Mouse (Mus musculus) neural tube, embryonic 13.5 days (tissue): ENCODE results near the gene Igfbpl1. TPM values are rescaled to one million over a fixed set of nuclear protein-coding genes. Genes with fewer than 3 reads are reported as not detected.

Experiments
- ATAC-seq: fragments of 200-750 bp; cut with Nextera tagmentation; 2 replicates; pipeline ENCODE4 v1.8.0; 2017; ENCODE audit warnings: low read depth, mild to moderate bottlenecking, moderate TSS enrichment, moderate library complexity
- H3K27ac ChIP-seq: fragments of 300-500 bp; sonication (generic); replicated peaks from 2 replicates; pipeline ENCODE4 v1.5.1; 2015; ENCODE audit warnings: moderate library complexity, mild to moderate bottlenecking, inconsistent platforms
- H3K27me3 ChIP-seq: fragments of 300-500 bp; sonication (generic); 2 replicates; pipeline ENCODE4 v1.6.1; 2015; ENCODE audit warnings: mild to moderate bottlenecking, inconsistent platforms
- H3K36me3 ChIP-seq: fragments of 300-500 bp; sonication (generic); 2 replicates; pipeline ENCODE4 v1.6.1; 2015; ENCODE audit warnings: mild to moderate bottlenecking, inconsistent platforms
- H3K4me1 ChIP-seq: fragments of 300-500 bp; sonication (generic); replicated peaks from 2 replicates; pipeline ENCODE4 v1.6.1; 2015; ENCODE audit warnings: inconsistent platforms
- H3K4me2 ChIP-seq: fragments of 300-500 bp; sonication (generic); 2 replicates; pipeline ENCODE4 v1.6.1; 2015; ENCODE audit warnings: inconsistent platforms, mild to moderate bottlenecking, moderate library complexity
- H3K4me3 ChIP-seq: fragments of 300-500 bp; sonication (generic); 2 replicates; pipeline ENCODE4 v1.5.1; 2015; ENCODE audit warnings: mild to moderate bottlenecking, inconsistent platforms
- H3K9ac ChIP-seq: fragments of 300-500 bp; sonication (generic); 2 replicates; pipeline ENCODE4 v1.6.1; 2015; ENCODE audit warnings: moderate library complexity, mild to moderate bottlenecking, inconsistent platforms
- H3K9me3 ChIP-seq: fragments of 300-500 bp; sonication (generic); 2 replicates; pipeline ENCODE4 v1.6.1; 2016; ENCODE audit warnings: inconsistent platforms
- WGBS: fragments of 180-500 bp; shearing (Covaris S2); methylation state at CpG from one replicate; pipeline ENCODE4 v1.1.7; 2015; 5-methylcytosine and 5-hydroxymethylcytosine counted together
- polyA plus RNA-seq: library from polyadenylated mRNA; unstranded; fragments of >200 nt; fragmentation: Nextera tagmentation; extraction: Ambion mirVana; gene quantifications from 2 replicates; pipeline ENCODE4 v1.2.1, GENCODE M21; 2015

Igfbpl1 gene
- polyA plus RNA-seq, 1 experiment from 2014 or later, result 63.8 TPM

GRCm38 (mm10) chr4:45820074-45820830 lies 6.5 kb downstream of the Igfbpl1 start:
- no peaks in the 10 kb centered on the region for H3K9me3 ChIP-seq
- peaks cover 99% of the 10 kb centered on the region for H3K4me1 ChIP-seq
- peak overlapping the region; percentile 64 for H3K9ac ChIP-seq
- peak overlapping the region; percentile 18 for H3K4me3 ChIP-seq
- peaks cover 6% of the 10 kb centered on the region; the same call in 1 of the 2 replicates for H3K36me3 ChIP-seq
- H3K27ac ChIP-seq, result peak overlapping the region; percentile 97
- H3K4me2 ChIP-seq, result peak overlapping the region; percentile 52
- WGBS, result 37% methylated on average over 8 of the region's 8 CpGs
- ATAC-seq, result no peak
- peaks cover 8% of the 10 kb centered on the region for H3K27me3 ChIP-seq

- Histone ChIP-seq H3K27ac (peak overlapping the region; percentile 97), H3K36me3 (peaks cover 14% of the 10 kb centered on the region), H3K4me3 (peak overlapping the region; percentile 18), H3K27me3 (0 out of 2 replicates have a peak, but pooled peaks cover 2% of the 10 kb centered on the region), H3K4me1 (peaks cover 90% of the 10 kb centered on the region), H3K9me3 (no peaks in the 10 kb centered on the region), H3K9ac (peak overlapping the region; percentile 64), H3K4me2 (peak overlapping the region; percentile 52)
- ATAC-seq, result peak; percentile 80
- under 1% methylated on average over 17 of the region's 17 CpGs for WGBS
Measured at GRCm38 (mm10) chr4:45819208-45819931, 7.4 kb downstream of the Igfbpl1 start.

DNA sequence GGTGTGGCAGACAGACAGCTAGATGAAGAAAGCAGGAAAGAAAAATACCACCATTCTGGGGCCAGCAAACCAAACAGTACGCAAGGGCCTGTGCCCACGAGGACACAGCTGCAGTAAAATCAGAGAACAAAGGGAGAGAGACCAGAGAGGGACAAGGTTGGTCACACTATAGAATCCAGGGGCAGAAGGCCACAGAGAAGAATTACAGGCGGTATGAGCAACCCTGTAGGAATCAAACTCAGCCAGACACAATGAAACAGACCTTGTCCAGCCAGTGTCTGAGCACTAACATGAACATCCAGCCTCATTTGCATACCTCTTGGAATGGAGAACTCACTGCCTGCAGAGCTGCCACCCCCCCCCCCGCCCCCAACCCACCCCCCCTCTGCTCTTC lies 7.9 kb downstream of the Igfbpl1 start:
- Histone ChIP-seq H3K4me3 (peak overlapping the region; percentile 18; the same call in 1 of the 2 replicates), H3K36me3 (peaks cover 20% of the 10 kb centered on the region), H3K4me1 (peaks cover 85% of the 10 kb centered on the region), H3K9me3 (no peaks in the 10 kb centered on the region), H3K4me2 (peak overlapping the region; percentile 52), H3K27me3 (no peaks in the 10 kb centered on the region), H3K9ac (peak overlapping the region; percentile 64), H3K27ac (peak overlapping the region; percentile 97)
- peak; percentile 17; the same call in 1 of the 2 replicates for ATAC-seq
- 13% methylated on average over 3 of the region's 4 CpGs for WGBS

DNA sequence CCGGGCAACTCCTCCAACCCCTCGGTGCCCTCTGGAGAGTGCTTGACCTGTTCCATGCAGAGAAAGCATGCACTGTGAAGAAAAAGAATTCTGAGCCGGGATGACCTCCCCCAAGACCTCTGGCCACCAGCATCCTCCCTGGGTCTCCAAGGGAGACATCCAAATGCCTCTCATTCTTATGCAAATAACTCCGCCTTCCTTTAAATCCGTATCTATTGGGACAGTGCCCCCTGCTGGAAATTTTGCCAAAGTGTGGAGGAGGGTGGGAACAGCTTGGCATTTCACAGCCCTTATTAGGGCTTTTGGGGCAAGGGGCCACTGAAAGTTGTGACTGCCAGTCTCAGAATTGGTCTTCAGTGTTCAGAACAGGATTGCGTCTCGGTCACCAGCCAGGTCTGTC lies 11.2 kb downstream of the Igfbpl1 start:
- 25% methylated on average over 7 of the region's 7 CpGs for WGBS
- peaks cover 53% of the 10 kb centered on the region for H3K4me1 ChIP-seq
- H3K36me3 ChIP-seq, result peaks cover 45% of the 10 kb centered on the region
- no peak overlapping the region for H3K27ac ChIP-seq
- H3K9me3 ChIP-seq, result no peaks in the 10 kb centered on the region
- no peaks in the 10 kb centered on the region for H3K27me3 ChIP-seq
- no peak for ATAC-seq
- no peak overlapping the region for H3K4me2 ChIP-seq
- no peak overlapping the region for H3K9ac ChIP-seq
- H3K4me3 ChIP-seq, result no peak overlapping the region

DNA sequence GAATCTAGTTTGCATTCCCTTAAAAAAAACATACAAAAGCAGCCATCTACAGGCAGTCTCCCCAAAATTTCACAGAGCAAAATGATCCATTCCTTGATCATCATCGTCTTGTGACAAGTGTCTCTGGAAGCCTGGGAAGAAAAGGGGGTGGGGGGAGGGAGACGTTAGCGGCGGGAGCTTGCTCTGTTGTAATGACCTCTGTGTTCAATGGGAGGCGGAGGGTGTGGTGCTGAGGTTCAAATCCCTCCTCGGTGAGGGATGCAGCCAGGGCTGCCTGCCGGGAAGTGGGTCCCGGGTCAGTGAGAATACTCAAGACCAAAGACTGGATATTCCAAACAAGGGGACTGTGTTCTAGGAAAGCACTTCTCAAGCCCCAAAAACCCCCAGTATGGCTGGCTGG lies 15.5 kb downstream of the Igfbpl1 start:
- 20% methylated on average over 8 of the region's 8 CpGs for WGBS

DNA sequence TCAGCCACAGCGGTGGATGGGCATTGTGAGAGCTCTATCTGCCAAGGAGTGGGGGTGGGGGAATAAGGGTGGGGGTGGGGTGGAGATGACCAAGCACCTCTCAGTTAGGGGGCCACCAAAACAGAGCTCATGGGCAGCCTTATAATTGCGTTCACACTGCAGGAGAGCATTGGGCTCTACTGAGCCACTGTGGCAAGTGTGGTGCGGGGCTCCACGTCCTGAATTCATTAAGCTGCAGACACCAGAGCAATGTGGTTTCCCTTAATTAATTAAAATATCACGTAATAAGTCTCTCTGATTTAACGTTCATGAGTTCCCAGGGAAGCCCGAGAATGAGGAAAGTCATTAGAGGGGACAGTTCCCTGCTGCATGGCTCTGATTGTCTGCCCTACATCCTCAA lies 18.7 kb downstream of the Igfbpl1 start:
- peak overlapping the region; percentile 3; the same call in 1 of the 2 replicates for H3K27ac ChIP-seq
- 34% methylated on average over 7 of the region's 7 CpGs for WGBS
- peaks cover 48% of the 10 kb centered on the region for H3K36me3 ChIP-seq
- peak; percentile 52; the same call in 1 of the 2 replicates for ATAC-seq
- H3K27me3 ChIP-seq, result no peaks in the 10 kb centered on the region
- no peaks in the 10 kb centered on the region for H3K9me3 ChIP-seq
- H3K4me1 ChIP-seq, result peaks cover 15% of the 10 kb centered on the region
- H3K4me2 ChIP-seq, result no peak overlapping the region
- H3K9ac ChIP-seq, result no peak overlapping the region
- H3K4me3 ChIP-seq, result no peak overlapping the region

More for the DNA sequence above, 15.5 kb downstream of the Igfbpl1 start:
- Histone ChIP-seq H3K4me2 (no peak overlapping the region), H3K27me3 (no peaks in the 10 kb centered on the region), H3K9ac (no peak overlapping the region), H3K27ac (no peak overlapping the region), H3K36me3 (peaks cover 58% of the 10 kb centered on the region), H3K4me1 (peaks cover 25% of the 10 kb centered on the region), H3K9me3 (no peaks in the 10 kb centered on the region), H3K4me3 (no peak overlapping the region)
- ATAC-seq, result no peak

DNA sequence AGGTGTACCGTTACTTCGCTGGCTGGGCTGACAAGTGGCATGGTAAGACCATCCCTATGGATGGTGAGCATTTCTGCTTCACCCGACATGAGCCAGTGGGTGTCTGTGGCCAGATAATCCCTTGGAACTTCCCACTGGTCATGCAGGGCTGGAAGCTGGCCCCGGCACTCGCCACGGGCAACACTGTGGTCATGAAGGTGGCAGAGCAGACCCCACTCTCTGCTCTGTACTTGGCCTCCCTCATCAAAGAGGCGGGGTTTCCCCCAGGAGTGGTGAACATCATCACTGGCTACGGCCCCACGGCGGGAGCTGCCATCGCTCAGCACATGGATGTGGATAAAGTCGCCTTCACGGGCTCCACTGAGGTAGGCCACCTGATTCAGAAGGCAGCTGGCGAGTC lies 23.8 kb downstream of the Igfbpl1 start:
- Histone ChIP-seq H3K9me3 (no peaks in the 10 kb centered on the region), H3K4me2 (no peak overlapping the region), H3K4me1 (peaks cover 30% of the 10 kb centered on the region), H3K36me3 (peaks cover 16% of the 10 kb centered on the region), H3K4me3 (no peak overlapping the region), H3K9ac (no peak overlapping the region), H3K27me3 (no peaks in the 10 kb centered on the region), H3K27ac (no peak overlapping the region)
- WGBS, result 88% methylated on average over 14 of the region's 14 CpGs
- no peak for ATAC-seq

DNA sequence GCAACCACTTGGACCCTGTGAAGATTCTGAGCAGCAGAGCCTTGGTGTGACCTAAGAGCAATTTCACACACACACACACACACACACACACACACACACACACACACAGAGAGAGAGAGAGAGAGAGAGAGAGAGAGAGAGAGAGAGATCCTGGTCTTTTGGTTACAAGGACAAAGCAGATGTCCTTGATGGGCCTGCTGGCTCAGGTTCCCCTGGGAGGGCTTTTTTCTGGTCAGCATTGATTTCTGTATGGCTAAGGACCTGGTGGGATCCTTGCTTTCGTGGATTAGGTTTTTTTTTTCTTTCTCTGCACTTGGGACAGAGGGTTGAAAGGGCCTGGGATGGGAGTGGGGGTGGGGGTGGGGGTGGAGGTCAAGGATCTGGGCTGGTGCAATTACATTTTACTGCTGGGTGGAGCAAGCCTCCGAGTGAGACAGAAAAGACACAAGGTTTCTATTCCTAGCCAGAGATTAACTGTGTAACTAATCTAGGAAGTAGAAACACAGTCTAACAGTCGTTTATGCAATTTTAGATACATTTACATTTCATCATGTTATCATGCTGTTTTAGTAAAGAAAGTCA lies 26.7 kb downstream of the Igfbpl1 start:
- Histone ChIP-seq H3K4me3 (no peak overlapping the region), H3K27me3 (no peaks in the 10 kb centered on the region), H3K27ac (0 out of 2 replicates have a peak overlapping the region, but pooled peaks have one; percentile 70), H3K9me3 (no peaks in the 10 kb centered on the region), H3K9ac (no peak overlapping the region), H3K4me1 (peaks cover 33% of the 10 kb centered on the region), H3K36me3 (peaks cover 10% of the 10 kb centered on the region), H3K4me2 (peak overlapping the region; percentile 75)
- ATAC-seq, result no peak
- 21% methylated on average over 3 of the region's 3 CpGs for WGBS

GRCm38 (mm10) chr4:45798964-45799363 lies 27.8 kb downstream of the Igfbpl1 start, which contains the start of gene Aldh1b1:
Aldh1b1 (plus strand) TSS chr4:45799022.
- Histone ChIP-seq H3K9me3 (no peaks in the 10 kb centered on the region), H3K27me3 (no peaks in the 10 kb centered on the region), H3K9ac (peak within 1 kb of the TSS; percentile 79), H3K4me2 (peak within 1 kb of the TSS; percentile 75), H3K36me3 (peaks cover 10% of the 10 kb centered on the region), H3K27ac (peak within 1 kb of the TSS; percentile 70), H3K4me1 (peaks cover 33% of the 10 kb centered on the region), H3K4me3 (peak within 1 kb of the TSS; percentile 50)
- peak; percentile 82 for ATAC-seq
- under 1% methylated on average over 26 of the region's 26 CpGs for WGBS

GRCm38 (mm10) chr4:45796760-45797159 lies 30.0 kb downstream of the Igfbpl1 start:
- Histone ChIP-seq H3K9me3 (no peaks in the 10 kb centered on the region), H3K36me3 (no peaks in the 10 kb centered on the region), H3K4me3 (no peak overlapping the region), H3K4me2 (no peak overlapping the region), H3K4me1 (peaks cover 33% of the 10 kb centered on the region), H3K9ac (no peak overlapping the region), H3K27me3 (no peaks in the 10 kb centered on the region), H3K27ac (no peak overlapping the region)
- 83% methylated on average over 5 of the region's 5 CpGs for WGBS
- ATAC-seq, result no peak

DNA sequence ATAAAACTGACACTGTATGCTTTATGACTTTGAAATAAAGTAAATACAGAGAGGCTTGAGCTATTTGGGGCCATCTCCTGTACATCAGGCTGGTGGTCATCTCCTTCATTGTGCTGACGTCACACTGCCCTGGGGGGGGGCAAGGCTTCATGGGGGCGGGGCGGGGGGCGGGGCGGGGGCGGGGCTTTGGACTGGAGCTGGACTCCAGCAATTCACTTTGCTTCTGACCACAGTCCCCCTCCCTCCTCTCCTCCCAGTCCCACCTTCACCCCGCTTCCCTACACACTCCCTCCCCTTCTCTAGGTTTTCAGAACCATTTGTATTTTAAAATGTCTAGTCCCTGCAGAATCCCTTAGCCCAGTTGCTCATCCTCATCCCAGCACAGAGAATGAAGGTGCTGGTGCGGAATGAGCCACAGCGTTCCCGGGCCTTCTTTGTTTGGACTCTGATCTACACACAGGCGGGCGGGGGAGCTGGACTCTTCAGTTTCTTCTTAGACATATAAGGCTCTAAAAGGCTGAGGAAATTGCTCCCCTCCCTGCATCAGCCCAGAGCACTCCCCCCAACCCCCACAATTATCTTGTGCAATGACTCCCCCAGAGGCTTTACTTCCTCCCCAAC lies 31.4 kb downstream of the Igfbpl1 start:
- WGBS, result 3% methylated on average over 12 of the region's 12 CpGs

More for the DNA sequence above, 31.4 kb downstream of the Igfbpl1 start:
- Histone ChIP-seq H3K27me3 (no peaks in the 10 kb centered on the region), H3K36me3 (no peaks in the 10 kb centered on the region), H3K9ac (peak overlapping the region; percentile 65), H3K9me3 (no peaks in the 10 kb centered on the region), H3K4me1 (peaks cover 25% of the 10 kb centered on the region), H3K27ac (0 out of 2 replicates have a peak overlapping the region, but pooled peaks have one; percentile 18), H3K4me2 (peak overlapping the region; percentile 55), H3K4me3 (peak overlapping the region; percentile 25)
- peak; percentile 49 for ATAC-seq
